Mouse (Mus musculus): Measurements from ENCODE around the gene Ndc1.

DNA sequence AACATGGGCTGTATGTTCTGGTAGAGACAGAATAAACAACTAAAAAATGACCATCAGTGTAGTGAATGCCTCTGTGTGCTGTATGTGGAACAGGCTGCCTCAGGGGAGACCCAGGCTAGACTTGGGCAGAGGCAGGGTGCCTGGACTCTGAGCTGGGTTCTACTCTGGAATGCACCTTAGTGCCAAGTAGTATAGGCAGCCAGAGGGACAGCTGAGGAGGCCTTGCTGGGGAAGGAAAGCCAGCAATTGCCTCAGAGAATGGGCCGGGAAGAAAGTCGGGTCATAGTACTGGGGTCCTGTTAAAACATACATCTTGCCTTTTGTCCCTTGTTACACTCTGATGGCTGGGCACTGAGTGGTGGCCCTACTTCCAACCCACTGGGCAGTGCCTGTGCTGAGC is 91.9 kb downstream of the Ndc1 start:
- TF ChIP-seq CTCF (IDR thresholded peaks at IDR 0.05; ENCODE audit: borderline replicate concordance, control insufficient read depth, extremely low read depth, insufficient read depth, low read length, poor library complexity) (no peak), POLR2A (IDR thresholded peaks at IDR 0.05; ENCODE audit: control insufficient read depth, extremely low read depth, insufficient read depth, low read length, poor library complexity) (no peak)

All from thymus, adult 2 months (tissue).